Mouse (Mus musculus): ENCODE data around the gene Lgals3bp.

Gene Lgals3bp

GRCm38 (mm10) chr11:118420261-118420660 is 18.4 kb upstream of the Lgals3bp start:
- no peak for DNase-seq

DNA sequence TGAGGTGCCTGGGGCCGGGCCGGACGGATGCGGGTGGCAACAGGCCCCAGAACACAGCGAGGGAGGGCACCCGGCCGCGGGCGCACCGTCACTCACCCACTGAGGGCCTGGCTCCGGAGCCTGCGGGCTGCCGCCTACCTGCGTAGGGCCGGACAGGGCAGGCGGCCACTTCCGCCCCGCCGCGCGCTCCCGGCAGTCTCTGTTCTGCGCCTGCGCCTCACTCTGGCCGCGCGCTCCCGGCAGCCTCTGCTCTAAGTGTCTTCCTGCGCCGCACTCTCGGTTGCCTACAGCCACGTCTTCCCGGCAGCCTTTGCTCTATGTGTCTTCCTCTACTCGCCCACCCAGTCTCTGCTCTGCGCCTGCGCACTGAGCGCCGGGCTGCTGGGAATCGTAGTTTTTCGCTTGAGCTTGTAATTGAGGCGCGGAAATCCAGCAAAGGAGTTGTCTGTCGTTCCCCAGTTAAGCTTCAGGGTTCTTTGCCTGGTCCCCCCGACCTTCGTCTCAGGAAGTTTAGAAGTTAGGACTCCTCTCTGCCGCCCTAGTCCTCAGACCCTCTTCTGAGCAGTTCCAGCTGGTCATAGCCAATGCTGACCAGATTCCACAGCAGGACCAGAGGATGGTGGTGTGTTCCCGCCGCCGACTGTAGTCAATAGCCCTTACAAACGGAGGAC is 17.1 kb upstream of the Lgals3bp start, which contains the start of gene Cant1:
TSS of gene Cant1 (minus strand) at position 253 of the 671 bp plus-strand sequence.
- peak; percentile 98 for DNase-seq

GRCm38 (mm10) chr11:118418442-118418833 is 16.5 kb upstream of the Lgals3bp start:
- DNase-seq: no peak

DNA sequence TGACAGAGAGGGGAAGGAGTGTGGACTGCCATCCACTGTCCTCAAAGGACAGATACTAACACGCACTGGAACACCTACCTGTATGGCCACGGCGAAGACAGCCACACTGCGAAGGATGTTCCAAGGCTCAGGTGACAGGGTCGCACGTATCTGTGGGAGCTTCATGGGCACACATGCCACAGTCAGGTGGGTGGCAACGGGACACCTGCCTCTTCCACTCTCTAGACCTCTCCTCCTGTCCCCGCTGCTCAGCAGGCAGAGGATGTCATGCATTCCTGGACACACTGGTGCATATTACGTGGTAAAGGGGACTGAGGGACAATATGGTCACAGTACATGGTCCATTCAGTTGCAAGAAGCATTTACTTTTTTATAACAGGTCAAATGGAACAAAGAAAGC is 15.6 kb upstream of the Lgals3bp start:
- DNase-seq: no peak

DNA sequence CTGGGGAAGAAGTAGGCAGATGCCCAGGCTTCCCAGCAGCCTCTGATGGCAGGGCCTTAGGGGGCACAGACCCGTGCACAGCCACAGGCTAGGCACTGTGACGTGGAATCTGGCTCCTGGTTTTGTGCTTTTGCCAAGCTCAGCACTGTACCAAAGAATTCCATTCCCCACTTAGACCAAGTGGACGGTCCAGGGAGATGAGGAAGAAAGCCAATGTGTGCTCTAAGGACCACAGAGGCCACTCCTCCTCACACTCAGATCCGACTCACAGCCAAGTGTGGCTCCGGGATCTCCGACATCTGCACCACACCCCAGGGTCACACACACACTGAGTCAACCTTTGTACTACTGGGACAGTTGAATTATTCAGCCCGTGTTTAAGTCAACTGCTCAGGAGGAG is 14.2 kb upstream of the Lgals3bp start:
- no peak for DNase-seq

- no peak for DNase-seq
Observed at GRCm38 (mm10) chr11:118415630-118416029, 13.7 kb upstream of the Lgals3bp start.

GRCm38 (mm10) chr11:118414270-118414669 is 12.4 kb upstream of the Lgals3bp start:
- no peak for DNase-seq

GRCm38 (mm10) chr11:118413055-118413454 is 11.2 kb upstream of the Lgals3bp start:
- no peak for DNase-seq

GRCm38 (mm10) chr11:118412601-118413000 is 10.7 kb upstream of the Lgals3bp start:
- DNase-seq: no peak

DNA sequence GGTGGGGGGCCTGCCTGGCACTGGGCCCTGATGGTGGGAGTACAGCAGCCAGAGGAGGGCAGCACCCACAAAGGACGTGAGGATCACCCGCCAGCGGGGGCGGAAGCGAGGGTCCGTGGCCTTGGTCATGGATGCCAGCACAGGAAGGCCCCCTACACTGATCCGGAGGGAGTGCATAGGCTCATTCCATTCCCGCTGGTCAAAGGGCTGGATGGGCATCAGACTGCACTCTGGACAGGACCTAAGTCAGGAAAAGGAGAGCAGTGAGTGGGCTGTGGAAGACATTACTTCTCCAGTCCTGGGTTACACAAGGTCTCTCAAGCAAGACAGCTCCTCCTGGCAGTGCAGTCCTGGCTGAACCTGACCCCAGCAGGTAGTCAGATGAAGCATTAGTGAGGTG is 9.4 kb upstream of the Lgals3bp start:
- DNase-seq: no peak

GRCm38 (mm10) chr11:118410479-118410878 is 8.6 kb upstream of the Lgals3bp start:
- DNase-seq: no peak

DNA sequence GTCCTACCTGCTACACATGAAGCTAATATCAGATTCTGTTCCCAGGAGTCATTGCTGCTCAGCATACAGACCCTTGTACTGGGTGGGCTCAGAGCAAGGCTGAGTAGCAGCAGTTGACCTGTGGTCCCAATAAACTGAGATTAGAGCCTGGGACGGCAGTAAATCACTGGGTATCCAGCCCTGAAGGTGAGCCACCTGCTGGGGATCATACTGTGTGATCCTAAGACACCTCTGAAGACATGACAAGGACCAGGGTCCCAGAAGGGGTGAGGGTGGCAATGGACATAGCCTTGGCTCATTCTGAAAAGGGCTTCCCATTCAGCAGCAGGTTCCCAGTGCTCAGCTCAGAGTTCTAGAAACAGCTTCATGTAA is 8.2 kb upstream of the Lgals3bp start:
- no peak for DNase-seq

DNA sequence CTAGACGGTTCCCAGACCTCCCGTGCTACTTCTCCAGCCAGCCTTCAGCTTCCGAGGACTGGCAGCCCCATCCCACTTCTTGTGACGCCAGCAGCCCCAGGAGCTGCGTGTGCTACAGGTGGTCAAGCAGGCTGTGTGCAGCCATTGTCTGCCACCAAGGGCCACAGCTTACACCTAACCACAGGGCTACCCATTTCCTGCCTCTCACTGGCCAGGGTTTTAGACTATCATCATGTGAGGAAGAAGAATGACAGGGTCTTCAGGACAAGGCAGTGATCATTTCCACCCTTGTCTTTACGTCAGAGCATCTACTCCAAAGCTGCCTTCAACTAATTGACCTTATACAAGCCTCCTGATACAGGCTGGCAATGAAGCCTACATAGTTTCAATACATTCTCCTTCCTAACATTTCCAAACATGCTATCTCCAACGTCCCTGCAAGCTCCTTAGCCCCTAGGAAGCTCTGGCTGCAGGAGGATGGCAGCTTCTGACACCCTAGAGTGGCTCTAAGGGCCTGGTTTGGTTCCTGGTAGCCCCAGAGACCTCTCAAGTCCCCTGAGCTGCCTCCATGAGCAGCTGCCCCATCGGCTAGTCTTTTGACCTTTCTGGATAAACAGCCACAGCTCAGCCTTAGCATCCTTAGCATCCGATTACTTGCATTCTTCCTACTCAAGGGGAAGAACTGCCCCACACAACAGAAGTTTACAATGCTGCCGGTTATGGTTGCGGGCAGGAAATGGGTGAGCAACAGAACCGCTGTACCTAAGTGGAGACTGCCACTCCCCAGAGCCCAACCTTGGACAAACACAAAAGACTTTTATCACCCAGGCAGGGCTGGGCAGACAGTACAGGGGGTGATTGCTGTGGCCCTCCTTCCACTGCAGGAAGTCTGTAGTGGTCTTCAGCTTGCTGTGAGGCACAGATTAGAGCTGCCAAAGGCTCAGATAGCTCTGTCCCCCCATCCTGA is 7.5 kb upstream of the Lgals3bp start:
- DNase-seq: no peak

DNA sequence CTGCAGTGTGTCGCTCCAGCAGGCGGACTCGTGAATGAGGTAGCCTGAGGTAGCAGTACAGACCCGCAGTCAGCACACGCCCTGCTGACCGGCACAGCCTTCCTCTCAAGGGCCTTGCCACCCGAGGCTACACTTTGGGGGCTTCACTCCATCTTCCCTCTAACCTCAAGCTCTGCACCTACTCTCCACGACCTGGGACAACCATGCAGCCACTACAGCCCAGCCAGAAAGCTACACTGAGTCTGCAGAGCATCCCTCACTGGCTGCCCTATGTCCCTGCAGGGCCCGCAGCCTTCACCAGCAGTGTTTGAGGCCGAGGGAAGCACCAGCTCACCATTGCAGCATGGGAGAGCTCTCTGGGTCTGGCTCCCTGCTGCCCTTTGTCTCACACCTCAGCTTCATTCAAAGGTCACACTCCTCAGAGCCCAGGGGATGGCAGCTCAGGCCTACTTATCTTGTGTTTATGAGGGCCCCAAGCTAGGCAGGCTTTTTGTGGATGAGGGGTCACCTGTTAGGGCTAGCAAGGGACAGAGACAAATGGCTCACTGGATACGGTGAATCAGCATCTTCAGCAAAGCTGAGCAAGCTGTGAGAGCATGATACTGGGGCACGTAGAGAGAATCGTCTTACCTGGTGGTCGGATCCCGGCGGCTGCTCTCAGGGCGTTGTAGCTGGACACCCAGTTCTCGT is 6.3 kb upstream of the Lgals3bp start:
- DNase-seq: no peak

GRCm38 (mm10) chr11:118407318-118407910 is 5.5 kb upstream of the Lgals3bp start:
- peak; percentile 68 for DNase-seq

- no peak for DNase-seq
Observed at GRCm38 (mm10) chr11:118406521-118406920, 4.6 kb upstream of the Lgals3bp start.

- no peak for DNase-seq
Observed at GRCm38 (mm10) chr11:118405311-118405710, 3.4 kb upstream of the Lgals3bp start.

DNA sequence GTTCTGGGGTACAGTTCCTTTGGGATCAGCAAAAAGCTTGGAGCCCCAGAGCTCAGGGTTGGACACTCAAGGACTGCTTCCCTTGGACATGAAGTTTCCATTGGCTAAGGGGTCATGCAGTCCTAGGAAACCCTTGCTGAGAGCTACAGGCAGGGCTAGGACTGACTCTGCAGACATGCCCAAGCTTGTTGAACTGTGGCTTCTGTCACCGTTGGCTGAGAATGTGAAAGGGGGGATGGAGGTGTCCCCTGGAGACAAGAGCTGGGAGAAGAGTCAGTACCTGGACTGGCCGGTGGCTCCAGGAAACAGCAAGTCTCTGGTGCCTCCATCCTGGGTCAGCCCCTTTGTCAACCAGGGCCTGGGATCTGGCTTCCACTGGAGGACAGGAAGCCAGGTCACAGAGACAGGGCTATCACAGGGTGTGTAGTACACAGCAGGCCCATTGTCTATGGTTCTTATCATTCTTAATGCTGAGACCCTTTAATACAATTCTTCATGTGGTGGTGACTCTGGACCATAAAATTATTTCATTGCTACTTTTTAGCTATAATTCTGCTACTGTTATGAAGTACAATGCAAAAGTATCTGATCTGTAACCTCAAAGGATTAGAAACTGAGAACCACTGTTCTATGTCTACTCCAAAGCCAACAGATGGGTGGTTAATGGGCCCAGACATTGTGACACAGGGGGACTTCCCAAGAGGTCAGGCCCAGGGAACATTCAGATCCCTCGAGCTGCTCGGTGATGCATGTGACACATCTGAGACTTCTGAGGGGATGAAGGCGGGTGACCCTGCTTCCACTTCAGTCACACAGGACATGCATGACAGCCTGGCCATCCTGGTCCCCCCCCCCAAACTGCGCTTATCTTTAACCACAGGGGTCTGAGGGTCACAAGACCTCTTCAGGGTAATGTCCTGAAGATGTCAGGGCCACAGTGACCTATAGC is 2.3 kb upstream of the Lgals3bp start:
- no peak for DNase-seq

DNA sequence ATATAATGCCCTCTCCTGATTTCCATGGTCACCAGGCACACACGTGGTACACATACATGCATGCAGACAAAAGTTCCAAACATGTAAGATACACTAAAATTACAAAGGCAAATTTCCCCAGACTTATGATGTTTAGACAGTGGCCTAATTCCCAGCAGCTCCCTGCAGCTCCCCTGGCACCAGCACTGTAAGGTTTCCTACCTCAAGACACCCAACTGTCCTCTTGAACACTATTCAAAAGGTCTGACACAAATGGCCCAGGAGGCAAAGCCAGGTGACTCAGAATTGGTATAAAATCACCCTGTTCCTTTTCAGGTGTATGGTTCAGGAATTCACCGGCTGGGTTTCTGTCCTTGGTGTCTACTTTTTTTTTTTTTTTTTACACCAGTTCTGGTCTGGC is 1.3 kb upstream of the Lgals3bp start:
- no peak for DNase-seq

GRCm38 (mm10) chr11:118401195-118401594 is 697 bp downstream of the Lgals3bp start:
- no peak for DNase-seq

- no peak for DNase-seq
Observed at GRCm38 (mm10) chr11:118400566-118400936, 1.3 kb downstream of the Lgals3bp start.

Measured in thymus, postnatal 14 days (tissue).